Mouse (Mus musculus): ENCODE data around the gene Frs2. TPM values are rescaled to one million over a fixed set of nuclear protein-coding genes. Genes with fewer than 3 reads are reported as not detected.

Gene Frs2
- polyA plus RNA-seq, 1 experiment = 21.1 TPM

DNA sequence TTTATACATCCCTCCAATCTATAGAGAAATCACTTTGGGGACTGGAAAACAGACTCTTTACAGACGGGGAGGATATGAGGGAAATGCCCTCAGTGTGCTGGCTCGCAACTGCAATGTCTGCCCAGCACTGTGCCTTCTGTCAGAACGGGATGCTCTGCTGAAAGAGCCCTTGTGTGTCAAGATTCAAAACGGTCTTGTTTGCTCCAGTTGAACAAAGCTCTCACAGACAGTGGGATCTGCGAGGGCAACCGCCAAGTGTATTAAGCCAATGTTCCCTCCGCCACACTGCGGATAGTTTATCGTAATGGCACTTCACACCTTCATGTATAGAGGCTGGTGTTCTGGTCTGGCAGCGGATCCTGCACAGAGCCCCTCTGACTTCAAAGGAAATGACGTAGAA is 14.3 kb upstream of the Frs2 start:
- no peak for TF ChIP-seq CTCF (IDR thresholded peaks at IDR 0.05; ENCODE audit: borderline replicate concordance, control insufficient read depth, extremely low read depth, insufficient read depth, low read length, poor library complexity)
- TF ChIP-seq POLR2A (IDR thresholded peaks at IDR 0.05; ENCODE audit: control insufficient read depth, extremely low read depth, insufficient read depth, low read length, poor library complexity) = no peak
- no peak overlapping the region for H3K4me3 ChIP-seq (ENCODE audit: control insufficient read depth, insufficient read depth, low read length)
- no peak for DNase-seq
- H3K27me3 ChIP-seq (ENCODE audit: control insufficient read depth, insufficient read depth, low read length) = no peaks in the 10 kb centered on the region
- no peaks in the 10 kb centered on the region for H3K4me1 ChIP-seq (replicated peaks; ENCODE audit: control insufficient read depth, insufficient read depth, low read length)
- no peak overlapping the region for H3K27ac ChIP-seq (ENCODE audit: control insufficient read depth, insufficient read depth, low read length)
- 79% methylated on average over 11 of the region's 11 CpGs for whole genome bisulfite sequencing
- no peaks in the 10 kb centered on the region for H3K36me3 ChIP-seq (ENCODE audit: control insufficient read depth, insufficient read depth, low read length)

DNA sequence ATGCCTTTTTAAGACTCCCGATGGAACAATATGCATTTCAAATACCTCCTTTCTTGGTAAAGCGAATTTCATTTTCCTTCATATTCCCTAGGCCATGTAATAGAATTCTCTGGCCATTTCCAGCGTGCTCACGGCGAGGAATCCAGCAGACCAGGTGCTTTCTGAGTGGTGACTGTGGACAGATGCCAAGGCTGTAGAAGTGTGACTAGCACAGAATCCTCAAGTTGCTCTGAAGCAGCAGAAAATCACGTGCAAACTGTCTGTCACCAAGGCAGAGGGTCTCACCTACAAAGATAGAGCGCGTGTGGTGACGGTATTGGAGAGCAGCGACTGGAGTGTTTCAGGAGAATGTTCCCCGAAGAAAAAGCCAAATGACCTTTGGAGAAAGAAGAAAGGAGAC is 11.8 kb upstream of the Frs2 start:
- no peaks in the 10 kb centered on the region for H3K4me1 ChIP-seq (replicated peaks; ENCODE audit: control insufficient read depth, insufficient read depth, low read length)
- no peak overlapping the region for H3K4me3 ChIP-seq (ENCODE audit: control insufficient read depth, insufficient read depth, low read length)
- DNase-seq = no peak
- TF ChIP-seq POLR2A (IDR thresholded peaks at IDR 0.05; ENCODE audit: control insufficient read depth, extremely low read depth, insufficient read depth, low read length, poor library complexity) (no peak), CTCF (IDR thresholded peaks at IDR 0.05; ENCODE audit: borderline replicate concordance, control insufficient read depth, extremely low read depth, insufficient read depth, low read length, poor library complexity) (no peak)
- no peak overlapping the region for H3K27ac ChIP-seq (ENCODE audit: control insufficient read depth, insufficient read depth, low read length)
- WGBS = 91% methylated on average over 11 of the region's 11 CpGs
- no peaks in the 10 kb centered on the region for H3K36me3 ChIP-seq (ENCODE audit: control insufficient read depth, insufficient read depth, low read length)
- H3K27me3 ChIP-seq (ENCODE audit: control insufficient read depth, insufficient read depth, low read length) = no peaks in the 10 kb centered on the region

DNA sequence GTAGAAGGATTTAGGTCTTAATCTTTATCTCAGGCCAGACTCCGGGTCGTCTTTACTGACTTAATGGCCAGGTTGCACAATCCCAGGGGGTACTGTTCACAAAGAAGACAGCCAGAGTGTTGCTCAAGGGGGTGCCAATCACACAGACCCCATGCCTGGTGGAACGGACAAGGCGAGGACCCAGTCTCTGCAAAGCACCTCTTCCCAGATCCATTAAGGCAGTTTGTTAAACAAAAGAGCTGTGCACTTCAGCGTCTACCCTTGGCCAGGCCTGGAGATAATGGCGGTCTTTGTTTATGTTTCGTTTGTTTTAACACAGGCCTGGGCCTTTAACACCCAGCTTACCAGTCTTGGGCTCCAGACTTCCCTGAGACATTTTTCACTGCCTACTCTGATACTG is 3.9 kb upstream of the Frs2 start:
- no peak for TF ChIP-seq POLR2A (IDR thresholded peaks at IDR 0.05; ENCODE audit: control insufficient read depth, extremely low read depth, insufficient read depth, low read length, poor library complexity)
- TF ChIP-seq CTCF (IDR thresholded peaks at IDR 0.05; ENCODE audit: borderline replicate concordance, control insufficient read depth, extremely low read depth, insufficient read depth, low read length, poor library complexity) = no peak
- Histone ChIP-seq H3K4me3 (ENCODE audit: control insufficient read depth, insufficient read depth, low read length) (no peak overlapping the region), H3K27me3 (ENCODE audit: control insufficient read depth, insufficient read depth, low read length) (no peaks in the 10 kb centered on the region), H3K27ac (ENCODE audit: control insufficient read depth, insufficient read depth, low read length) (no peak overlapping the region), H3K36me3 (ENCODE audit: control insufficient read depth, insufficient read depth, low read length) (no peaks in the 10 kb centered on the region), H3K4me1 (replicated peaks; ENCODE audit: control insufficient read depth, insufficient read depth, low read length) (peaks cover 5% of the 10 kb centered on the region)
- no peak for DNase-seq
- WGBS = 96% methylated on average over 7 of the region's 7 CpGs

DNA sequence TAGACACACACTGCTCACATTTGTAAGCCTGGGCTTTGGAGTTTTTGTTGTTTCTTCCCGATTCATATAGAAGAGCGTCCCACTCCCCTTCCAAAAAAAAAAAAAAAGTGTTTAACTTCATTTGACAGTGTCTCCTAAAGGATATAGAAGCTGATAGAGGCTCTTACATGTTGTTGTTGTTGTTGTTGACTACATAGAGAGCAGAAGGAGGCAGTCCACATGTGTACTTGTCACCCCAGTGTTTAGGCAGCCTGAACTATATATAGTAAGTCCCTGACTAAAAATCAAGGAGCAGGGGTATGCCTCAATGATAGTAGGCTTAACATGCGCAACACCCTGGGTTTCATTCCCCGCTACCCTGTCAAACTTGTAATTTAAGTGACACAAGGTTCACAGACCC is 3.3 kb upstream of the Frs2 start:
- Histone ChIP-seq H3K36me3 (ENCODE audit: control insufficient read depth, insufficient read depth, low read length) (no peaks in the 10 kb centered on the region), H3K27me3 (ENCODE audit: control insufficient read depth, insufficient read depth, low read length) (no peaks in the 10 kb centered on the region), H3K4me3 (ENCODE audit: control insufficient read depth, insufficient read depth, low read length) (no peak overlapping the region), H3K4me1 (replicated peaks; ENCODE audit: control insufficient read depth, insufficient read depth, low read length) (peaks cover 5% of the 10 kb centered on the region), H3K27ac (ENCODE audit: control insufficient read depth, insufficient read depth, low read length) (no peak overlapping the region)
- no peak for DNase-seq
- 94% methylated on average over 4 of the region's 4 CpGs for WGBS
- TF ChIP-seq CTCF (IDR thresholded peaks at IDR 0.05; ENCODE audit: borderline replicate concordance, control insufficient read depth, extremely low read depth, insufficient read depth, low read length, poor library complexity) (no peak), POLR2A (IDR thresholded peaks at IDR 0.05; ENCODE audit: control insufficient read depth, extremely low read depth, insufficient read depth, low read length, poor library complexity) (no peak)

DNA sequence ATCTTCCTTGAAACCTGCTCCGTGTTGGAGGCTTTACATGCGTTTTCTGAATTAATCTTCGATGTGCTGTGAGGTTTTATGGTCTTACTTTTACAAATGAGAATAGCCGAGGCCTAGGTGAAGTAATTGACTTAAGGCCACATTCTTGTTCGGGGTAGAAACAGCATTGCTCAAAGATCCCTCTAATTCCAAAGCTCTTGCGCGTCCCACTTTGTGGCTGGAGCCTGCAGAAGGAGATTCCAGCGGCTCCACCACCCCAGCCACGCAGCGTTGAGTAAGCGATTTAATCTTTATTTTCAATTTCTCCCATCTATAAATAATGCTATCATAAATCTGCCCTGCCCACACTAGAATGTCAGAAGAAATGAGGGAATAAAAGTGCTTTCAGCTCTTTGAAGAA is 2.9 kb upstream of the Frs2 start:
- WGBS = 88% methylated on average over 11 of the region's 11 CpGs
- no peak for TF ChIP-seq CTCF (IDR thresholded peaks at IDR 0.05; ENCODE audit: borderline replicate concordance, control insufficient read depth, extremely low read depth, insufficient read depth, low read length, poor library complexity)
- TF ChIP-seq POLR2A (IDR thresholded peaks at IDR 0.05; ENCODE audit: control insufficient read depth, extremely low read depth, insufficient read depth, low read length, poor library complexity) = no peak
- H3K4me1 ChIP-seq (replicated peaks; ENCODE audit: control insufficient read depth, insufficient read depth, low read length) = peaks cover 9% of the 10 kb centered on the region
- H3K36me3 ChIP-seq (ENCODE audit: control insufficient read depth, insufficient read depth, low read length) = no peaks in the 10 kb centered on the region
- DNase-seq = no peak
- no peak overlapping the region for H3K27ac ChIP-seq (ENCODE audit: control insufficient read depth, insufficient read depth, low read length)
- no peak overlapping the region for H3K4me3 ChIP-seq (ENCODE audit: control insufficient read depth, insufficient read depth, low read length)
- no peaks in the 10 kb centered on the region for H3K27me3 ChIP-seq (ENCODE audit: control insufficient read depth, insufficient read depth, low read length)

DNA sequence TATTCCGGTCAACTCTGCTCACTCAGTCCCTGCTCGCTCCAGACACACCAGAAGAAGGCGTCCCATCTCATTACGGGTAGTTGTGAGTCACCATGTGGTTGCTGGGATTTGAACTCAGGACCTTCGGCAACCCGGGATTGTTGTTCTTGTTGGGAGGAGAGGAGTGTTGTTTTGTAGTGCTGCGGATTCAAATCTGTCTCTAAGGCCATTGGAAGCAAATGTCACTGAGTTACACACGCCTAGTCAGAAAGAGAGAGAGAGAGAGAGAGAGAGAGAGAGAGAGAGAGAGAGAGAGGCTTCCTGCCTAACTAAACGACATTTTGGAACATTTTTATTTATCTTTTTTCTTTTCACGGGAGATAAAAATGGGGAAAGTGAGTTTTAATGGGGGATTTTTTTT is 2.4 kb upstream of the Frs2 start:
- Histone ChIP-seq H3K27me3 (ENCODE audit: control insufficient read depth, insufficient read depth, low read length) (no peaks in the 10 kb centered on the region), H3K36me3 (ENCODE audit: control insufficient read depth, insufficient read depth, low read length) (no peaks in the 10 kb centered on the region), H3K27ac (ENCODE audit: control insufficient read depth, insufficient read depth, low read length) (no peak overlapping the region), H3K4me1 (replicated peaks; ENCODE audit: control insufficient read depth, insufficient read depth, low read length) (peaks cover 11% of the 10 kb centered on the region), H3K4me3 (ENCODE audit: control insufficient read depth, insufficient read depth, low read length) (no peak overlapping the region)
- no peak for TF ChIP-seq CTCF (IDR thresholded peaks at IDR 0.05; ENCODE audit: borderline replicate concordance, control insufficient read depth, extremely low read depth, insufficient read depth, low read length, poor library complexity)
- TF ChIP-seq POLR2A (IDR thresholded peaks at IDR 0.05; ENCODE audit: control insufficient read depth, extremely low read depth, insufficient read depth, low read length, poor library complexity) = no peak
- WGBS = 77% methylated on average over 10 of the region's 10 CpGs
- DNase-seq = no peak

DNA sequence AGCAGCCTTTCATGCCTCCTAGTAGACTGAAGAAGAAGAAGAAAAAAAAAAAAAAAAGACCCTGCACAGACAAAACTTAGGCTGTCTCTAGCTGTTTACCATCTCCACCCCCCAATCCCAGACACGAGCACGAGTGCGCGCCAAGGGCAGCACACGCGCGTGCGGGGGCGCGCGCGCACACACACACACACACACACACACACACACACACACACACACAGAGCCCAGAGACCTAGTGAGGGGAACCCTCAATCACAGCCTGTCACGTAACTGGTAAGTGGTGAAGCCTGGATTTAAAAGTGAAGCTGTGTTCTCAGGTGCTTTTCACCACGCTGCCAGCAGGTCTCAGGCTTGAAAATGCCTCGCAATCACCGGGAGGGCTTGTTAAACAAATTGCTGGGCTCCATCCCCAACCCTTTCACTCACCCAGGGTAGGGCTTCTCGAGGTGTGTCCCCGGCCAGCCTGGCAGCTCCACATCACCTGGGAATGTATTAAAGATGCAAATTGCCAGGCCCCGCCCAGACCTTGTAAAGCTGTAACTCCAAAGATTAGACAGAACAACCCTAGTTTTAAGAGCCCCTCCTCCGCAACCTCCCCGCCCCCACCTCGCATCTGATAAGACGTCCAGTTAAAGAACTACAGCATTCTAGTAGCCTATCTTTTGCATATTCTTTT is 1.7 kb upstream of the Frs2 start:
- peak; percentile 48 for DNase-seq
- H3K27ac ChIP-seq (ENCODE audit: control insufficient read depth, insufficient read depth, low read length) = no peak overlapping the region
- 4% methylated on average over 23 of the region's 23 CpGs for WGBS
- H3K27me3 ChIP-seq (ENCODE audit: control insufficient read depth, insufficient read depth, low read length) = no peaks in the 10 kb centered on the region
- no peaks in the 10 kb centered on the region for H3K36me3 ChIP-seq (ENCODE audit: control insufficient read depth, insufficient read depth, low read length)
- TF ChIP-seq POLR2A (IDR thresholded peaks at IDR 0.05; ENCODE audit: control insufficient read depth, extremely low read depth, insufficient read depth, low read length, poor library complexity) (0 out of 2 replicates have a peak, but pooled peaks have one; percentile 16), CTCF (IDR thresholded peaks at IDR 0.05; ENCODE audit: borderline replicate concordance, control insufficient read depth, extremely low read depth, insufficient read depth, low read length, poor library complexity) (no peak)
- H3K4me3 ChIP-seq (ENCODE audit: control insufficient read depth, insufficient read depth, low read length) = peak overlapping the region; percentile 29
- H3K4me1 ChIP-seq (replicated peaks; ENCODE audit: control insufficient read depth, insufficient read depth, low read length) = peaks cover 11% of the 10 kb centered on the region
